In genomic region chr3:51859208-51859607, GRCm38 (mm10) we compare ENCODE assay signal across 19 mouse cellular contexts.
DNase-seq lines count a peak whose midpoint lies in the region; ATAC-seq and TF ChIP-seq lines count a peak whose summit lies in the region.
"Had no signal": no experiment of that assay in that cellular context is flagged by ENCODE, and none has a peak within 500 bp of the region (broad histone marks: within the 10 kb centered on the region; RNA-seq: fewer than 3 reads in every experiment).

No protein-coding gene starts in this region.

- ATAC-seq in kidney, embryonic 14.5 days (ENCODE audit: low FRiP score, low TSS enrichment), result peak; percentile 70
- ATAC-seq in lung, postnatal 0 days, result peak; percentile 43
- no peak for ATAC-seq in embryonic facial prominence, embryonic 14.5 days (ENCODE audit: low read depth)
- peak; percentile 37; the same call in 1 of the 2 replicates for ATAC-seq in stomach, embryonic 14.5 days (ENCODE audit: insufficient number of reproducible peaks, insufficient read depth, low FRiP score, low read depth)
- ATAC-seq: activated CD4-positive, CD25-positive, alpha-beta regulatory T cell, adult 4 months; CD4-positive, CD25-positive, alpha-beta regulatory T cell, adult 4 months; forebrain, embryonic 13.5 days; liver, embryonic 12.5 days; midbrain, embryonic 16.5 days had no signal

- H3K27me3 ChIP-seq in kidney, embryonic 14.5 days (ENCODE audit: control insufficient read depth, insufficient read depth, low read length), result no peaks in the 10 kb centered on the region
- H3K27me3 ChIP-seq in lung, postnatal 0 days (replicated peaks; ENCODE audit: insufficient read depth, low read length), result no peaks in the 10 kb centered on the region
- H3K27me3 ChIP-seq in embryonic facial prominence, embryonic 14.5 days (replicated peaks; ENCODE audit: control insufficient read depth, insufficient read depth, low read length), result no peaks in the 10 kb centered on the region
- H3K27me3 ChIP-seq in stomach, embryonic 14.5 days (ENCODE audit: control insufficient read depth, insufficient read depth, low read length), result no peaks in the 10 kb centered on the region
- H3K27me3 ChIP-seq: forebrain, embryonic 13.5 days; hindbrain, embryonic 13.5 days; liver, embryonic 12.5 days had no signal

- H3K4me2 ChIP-seq in kidney, embryonic 14.5 days (replicated peaks; ENCODE audit: low read depth, low read length), result no peak overlapping the region
- no peak overlapping the region for H3K4me2 ChIP-seq in lung, postnatal 0 days (replicated peaks; ENCODE audit: low read depth, low read length)
- H3K4me2 ChIP-seq in embryonic facial prominence, embryonic 14.5 days (ENCODE audit: low read depth, low read length), result no peak overlapping the region
- H3K4me2 ChIP-seq in stomach, embryonic 14.5 days (replicated peaks; ENCODE audit: low read depth, low read length), result no peak overlapping the region
- H3K4me2 ChIP-seq: forebrain, embryonic 13.5 days; hindbrain, embryonic 13.5 days; liver, embryonic 12.5 days had no signal

- no peak overlapping the region for H3K4me3 ChIP-seq in kidney, embryonic 14.5 days (ENCODE audit: low read length)
- no peak overlapping the region for H3K4me3 ChIP-seq in lung, postnatal 0 days (ENCODE audit: low read depth, low read length)
- no peak overlapping the region for H3K4me3 ChIP-seq in embryonic facial prominence, embryonic 14.5 days (ENCODE audit: low read depth, low read length)
- H3K4me3 ChIP-seq in stomach, embryonic 14.5 days (ENCODE audit: low read depth, low read length), result no peak overlapping the region
- H3K4me3 ChIP-seq: forebrain, embryonic 13.5 days; hindbrain, embryonic 13.5 days; liver, embryonic 12.5 days had no signal

- H3K36me3 ChIP-seq in kidney, embryonic 14.5 days (ENCODE audit: control insufficient read depth, insufficient read depth, low read length), result peaks cover 4% of the 10 kb centered on the region; the same call in 1 of the 2 replicates
- H3K36me3 ChIP-seq in lung, postnatal 0 days (ENCODE audit: insufficient read depth, low read length), result no peaks in the 10 kb centered on the region
- H3K36me3 ChIP-seq in embryonic facial prominence, embryonic 14.5 days (ENCODE audit: control insufficient read depth, insufficient read depth, low read length), result peaks cover 16% of the 10 kb centered on the region; the same call in 1 of the 2 replicates
- H3K36me3 ChIP-seq in stomach, embryonic 14.5 days (ENCODE audit: control insufficient read depth, insufficient read depth, low read length), result no peaks in the 10 kb centered on the region

- DNase-seq in kidney, adult 11 months, result no peak
- peak; percentile 60 for DNase-seq in lung, postnatal 0 days (ENCODE audit: low spot score)
- no peak for DNase-seq in lung, postnatal 4 days
- peak; percentile 47 for DNase-seq in embryonic facial prominence, embryonic 14.5 days (ENCODE audit: low spot score)
- no peak for DNase-seq in left cerebral cortex, adult 9 months (ENCODE audit: low spot score in 2 of 2)
- no peak for DNase-seq in right cerebral cortex, postnatal 4 days
- DNase-seq: cerebellum, postnatal 25 days; kidney, adult 2 months; layer of hippocampus, adult 9-11 months; right cerebral cortex, postnatal 25 days; thymus, adult 18-20 months had no signal

- H3K9me3 ChIP-seq in kidney, embryonic 14.5 days (ENCODE audit: control insufficient read depth, low read length), result no peaks in the 10 kb centered on the region
- no peaks in the 10 kb centered on the region for H3K9me3 ChIP-seq in lung, postnatal 0 days (ENCODE audit: low read length)
- H3K9me3 ChIP-seq in embryonic facial prominence, embryonic 14.5 days (ENCODE audit: control insufficient read depth, low read length), result no peaks in the 10 kb centered on the region
- no peaks in the 10 kb centered on the region for H3K9me3 ChIP-seq in stomach, embryonic 14.5 days (ENCODE audit: control insufficient read depth, low read depth, low read length)
- H3K9me3 ChIP-seq: forebrain, embryonic 13.5 days; hindbrain, embryonic 13.5 days; liver, embryonic 12.5 days had no signal

- H3K9ac ChIP-seq in kidney, embryonic 14.5 days (ENCODE audit: low read depth, low read length), result no peak overlapping the region
- no peak overlapping the region for H3K9ac ChIP-seq in lung, postnatal 0 days (replicated peaks; ENCODE audit: low read depth)
- no peak overlapping the region for H3K9ac ChIP-seq in embryonic facial prominence, embryonic 14.5 days (ENCODE audit: low read depth, low read length)
- no peak overlapping the region for H3K9ac ChIP-seq in stomach, embryonic 14.5 days (replicated peaks; ENCODE audit: low read depth, low read length)
- H3K9ac ChIP-seq: forebrain, embryonic 13.5 days; hindbrain, embryonic 13.5 days; liver, embryonic 12.5 days had no signal

- peak; percentile 25 for TF ChIP-seq CTCF in lung, postnatal 0 days (IDR thresholded peaks at IDR 0.05)

- peaks cover 8% of the 10 kb centered on the region; the same call in 1 of the 2 replicates for H3K4me1 ChIP-seq in kidney, embryonic 14.5 days (ENCODE audit: control insufficient read depth, insufficient read depth, low read length)
- no peaks in the 10 kb centered on the region for H3K4me1 ChIP-seq in lung, postnatal 0 days (ENCODE audit: insufficient read depth, low read depth, low read length)
- H3K4me1 ChIP-seq in embryonic facial prominence, embryonic 14.5 days (ENCODE audit: control insufficient read depth, insufficient read depth, low read length), result peaks cover 15% of the 10 kb centered on the region
- H3K4me1 ChIP-seq in stomach, embryonic 14.5 days (ENCODE audit: control insufficient read depth, insufficient read depth, low read length), result no peaks in the 10 kb centered on the region

- no peak for TF ChIP-seq EP300 in lung, postnatal 0 days (IDR thresholded peaks at IDR 0.05)

- no peak overlapping the region; the same call in 1 of the 2 replicates for H3K27ac ChIP-seq in kidney, embryonic 14.5 days (ENCODE audit: low read depth, low read length)
- H3K27ac ChIP-seq in lung, postnatal 0 days (ENCODE audit: low read length), result no peak overlapping the region
- H3K27ac ChIP-seq in embryonic facial prominence, embryonic 14.5 days (replicated peaks; ENCODE audit: low read depth, low read length), result no peak overlapping the region
- no peak overlapping the region for H3K27ac ChIP-seq in stomach, embryonic 14.5 days (ENCODE audit: low read length)
- H3K27ac ChIP-seq: forebrain, embryonic 13.5 days; liver, embryonic 12.5 days had no signal

- 6% methylated on average over 2 of the region's 2 CpGs for WGBS in kidney, embryonic 14.5 days
- WGBS in lung, postnatal 0 days, result 20% methylated on average over 2 of the region's 2 CpGs
- 24% methylated on average over 2 of the region's 2 CpGs for WGBS in embryonic facial prominence, embryonic 14.5 days
- 11% methylated on average over 2 of the region's 2 CpGs for WGBS in stomach, embryonic 14.5 days

Comparison
In these comparisons a context has a peak if more than half of its experiments do, and no peak if none do; other contexts are left out.
1. DNase-seq: peak in lung, postnatal 0 days (single experiment) and embryonic facial prominence, embryonic 14.5 days (single experiment); none in kidney, adult 11 months (single experiment), lung, postnatal 4 days (0 of 2), left cerebral cortex, adult 9 months (0 of 2) and right cerebral cortex, postnatal 4 days (single experiment).